Mouse (Mus musculus) small intestine, adult 2 months (tissue): ENCODE measurements around the gene Lrrc8d.

ENCODE experiments used
- CTCF ChIP-seq: fragments of 200-500 bp; IDR thresholded peaks from 2 replicates; pipeline ENCODE4 v1.5.1; 2012; ENCODE audit warnings: low read depth, mild to moderate bottlenecking, control low read depth, inconsistent platforms, low read length, moderate library complexity, mixed read lengths; ENCODE audit not compliant: insufficient replicate concordance, insufficient read length; ENCODE audit errors: extremely low read depth
- POLR2A ChIP-seq: fragments of 200-500 bp; IDR thresholded peaks from 2 replicates; pipeline ENCODE4 v1.6.1; 2012; ENCODE audit warnings: low read depth, mild to moderate bottlenecking, control low read depth, inconsistent platforms, low read length, moderate library complexity

GRCm38 (mm10) chr5:105701326-105701725 is 1.6 kb downstream of the Lrrc8d start:
- no peak for TF ChIP-seq CTCF
- no peak for TF ChIP-seq POLR2A
